ENCODE assay signal across 7 mouse cellular contexts in genomic region chr9:53144266-53144665, GRCm38 (mm10).
DNase-seq lines count a peak whose midpoint lies in the region; ATAC-seq and TF ChIP-seq lines count a peak whose summit lies in the region.

No protein-coding gene starts in this region.

- H3K27ac ChIP-seq in embryonic facial prominence, embryonic 14.5 days (replicated peaks; ENCODE audit: low read depth, low read length) = no peak overlapping the region
- no peak overlapping the region for H3K27ac ChIP-seq in hindbrain, postnatal 0 days

- H3K27me3 ChIP-seq in embryonic facial prominence, embryonic 14.5 days (replicated peaks; ENCODE audit: control insufficient read depth, insufficient read depth, low read length) = no peaks in the 10 kb centered on the region
- H3K27me3 ChIP-seq in hindbrain, postnatal 0 days (ENCODE audit: insufficient read depth, low read length) = no peaks in the 10 kb centered on the region

- TF ChIP-seq CTCF in hindbrain, postnatal 0 days (IDR thresholded peaks at IDR 0.05; ENCODE audit: low read depth) = peak; percentile 88

- intact Hi-C loops in left cerebral cortex, postnatal 4 days (cut with DNase I) = loop anchor here (10.0 kb wide), 1 partner anchor 469 kb away; the partner anchor contains the start of gene AI593442

- no peak overlapping the region for H3K9ac ChIP-seq in embryonic facial prominence, embryonic 14.5 days (ENCODE audit: low read depth, low read length)
- no peak overlapping the region for H3K9ac ChIP-seq in hindbrain, postnatal 0 days (replicated peaks; ENCODE audit: low read length)

- peak; percentile 89 for DNase-seq in 3T3-L1 (ENCODE audit: low read depth, low spot score)
- DNase-seq in B cell, adult 2 months = peak; percentile 23 to 28
- peak; percentile 3 to 13 for DNase-seq in adrenal gland, postnatal 4 days (ENCODE audit: low spot score in 2 of 2)
- peak; percentile 38 for DNase-seq in embryonic facial prominence, embryonic 14.5 days (ENCODE audit: low spot score)
- DNase-seq in hindbrain, postnatal 0 days (ENCODE audit: low spot score) = peak; percentile 74
- peak; percentile 53 for DNase-seq in left cerebral cortex, postnatal 4 days
- DNase-seq in retina, postnatal 7 days (ENCODE audit: low read depth, low spot score) = peak; percentile 33

- 0 out of 2 replicates have a peak, but pooled peaks have one; percentile 41 for ATAC-seq in embryonic facial prominence, embryonic 14.5 days (ENCODE audit: low read depth)
- ATAC-seq in hindbrain, postnatal 0 days = no peak

- 33% methylated on average over 4 of the region's 4 CpGs for WGBS in embryonic facial prominence, embryonic 14.5 days
- WGBS in hindbrain, postnatal 0 days = 29% methylated on average over 4 of the region's 4 CpGs

- H3K4me1 ChIP-seq in embryonic facial prominence, embryonic 14.5 days (ENCODE audit: control insufficient read depth, insufficient read depth, low read length) = no peaks in the 10 kb centered on the region
- no peaks in the 10 kb centered on the region for H3K4me1 ChIP-seq in hindbrain, postnatal 0 days (ENCODE audit: insufficient read depth, low read length)

- H3K36me3 ChIP-seq in embryonic facial prominence, embryonic 14.5 days (ENCODE audit: control insufficient read depth, insufficient read depth, low read length) = no peaks in the 10 kb centered on the region
- H3K36me3 ChIP-seq in hindbrain, postnatal 0 days (ENCODE audit: insufficient read depth, low read length) = no peaks in the 10 kb centered on the region

- H3K9me3 ChIP-seq in embryonic facial prominence, embryonic 14.5 days (ENCODE audit: control insufficient read depth, low read length) = no peaks in the 10 kb centered on the region
- H3K9me3 ChIP-seq in hindbrain, postnatal 0 days (ENCODE audit: low read length) = no peaks in the 10 kb centered on the region

- no peak overlapping the region for H3K4me2 ChIP-seq in embryonic facial prominence, embryonic 14.5 days (ENCODE audit: low read depth, low read length)
- H3K4me2 ChIP-seq in hindbrain, postnatal 0 days (ENCODE audit: low read depth, low read length) = no peak overlapping the region

- no peak overlapping the region for H3K4me3 ChIP-seq in embryonic facial prominence, embryonic 14.5 days (ENCODE audit: low read depth, low read length)
- no peak overlapping the region for H3K4me3 ChIP-seq in hindbrain, postnatal 0 days (ENCODE audit: low read length)

Comparison
In these comparisons a context has a peak if more than half of its experiments do, and no peak if none do; other contexts are left out.
1. DNase-seq: peak in every context shown above with its lines; median percentile 89 in 3T3-L1; 74 in hindbrain, postnatal 0 days; 53 in left cerebral cortex, postnatal 4 days; 38 in embryonic facial prominence, embryonic 14.5 days; 33 in retina, postnatal 7 days; 26 in B cell, adult 2 months; 8 in adrenal gland, postnatal 4 days.